Mouse (Mus musculus) stomach, embryonic 14.5 days (tissue): ENCODE results near the gene Il1r2. TPM values are rescaled to one million over a fixed set of nuclear protein-coding genes. Genes with fewer than 3 reads are reported as not detected.

Source experiments
- ATAC-seq: fragments of 200-750 bp; cut with Nextera tagmentation; 2 replicates; pipeline ENCODE4 v1.8.0; 2017; ENCODE audit warnings: low read depth, moderate TSS enrichment; ENCODE audit not compliant: insufficient number of reproducible peaks, insufficient read depth, low FRiP score
- H3K27ac ChIP-seq: fragments of 300-500 bp; sonication (generic); 2 replicates; pipeline ENCODE4 v1.5.1; 2014; ENCODE audit warnings: mild to moderate bottlenecking, low read length, moderate library complexity, mixed read lengths
- H3K27me3 ChIP-seq: fragments of 300-500 bp; sonication (generic); 2 replicates; pipeline ENCODE4 v1.6.1; 2014; ENCODE audit warnings: low read length, control low read depth, mixed read lengths; ENCODE audit not compliant: control insufficient read depth, insufficient read depth
- H3K36me3 ChIP-seq: fragments of 300-500 bp; sonication (generic); 2 replicates; pipeline ENCODE4 v1.6.1; 2014; ENCODE audit warnings: mild to moderate bottlenecking, control low read depth, low read length, moderate library complexity, mixed read lengths; ENCODE audit not compliant: control insufficient read depth, insufficient read depth
- H3K4me1 ChIP-seq: fragments of 300-500 bp; sonication (generic); 2 replicates; pipeline ENCODE4 v1.6.1; 2014; ENCODE audit warnings: low read length, control low read depth, mixed read lengths; ENCODE audit not compliant: control insufficient read depth, insufficient read depth
- H3K4me2 ChIP-seq: fragments of 300-500 bp; sonication (generic); replicated peaks from 2 replicates; pipeline ENCODE4 v1.6.1; 2014; ENCODE audit warnings: low read depth, low read length, control low read depth
- H3K4me3 ChIP-seq: fragments of 300-500 bp; sonication (generic); 2 replicates; pipeline ENCODE4 v1.5.1; 2014; ENCODE audit warnings: low read depth, low read length, control low read depth
- H3K9ac ChIP-seq: fragments of 300-500 bp; sonication (generic); replicated peaks from 2 replicates; pipeline ENCODE4 v1.6.1; 2014; ENCODE audit warnings: low read depth, mild to moderate bottlenecking, control low read depth, low read length, moderate library complexity, mixed read lengths
- H3K9me3 ChIP-seq: fragments of 300-500 bp; sonication (generic); 2 replicates; pipeline ENCODE4 v1.6.1; 2016; ENCODE audit warnings: low read depth, low read length, control low read depth; ENCODE audit not compliant: control insufficient read depth
- WGBS: fragments of 180-500 bp; shearing (Covaris S2); extraction: QIAGEN DNeasy Blood & Tissue Kit; methylation state at CpG from one replicate; pipeline ENCODE4 v1.1.7; 2014; 5-methylcytosine and 5-hydroxymethylcytosine counted together
- polyA plus RNA-seq: library from polyadenylated mRNA; unstranded; fragments of >200 nt; fragmentation: Nextera tagmentation; extraction: Ambion mirVana; gene quantifications from 2 replicates; pipeline ENCODE4 v1.2.1, GENCODE M21; 2014

Il1r2 gene
- polyA plus RNA-seq, 1 experiment from 2014 or later = 0.41 TPM

- Histone ChIP-seq H3K27ac (no peak overlapping the region), H3K9me3 (no peaks in the 10 kb centered on the region), H3K36me3 (no peaks in the 10 kb centered on the region), H3K9ac (no peak overlapping the region), H3K27me3 (no peaks in the 10 kb centered on the region), H3K4me1 (no peaks in the 10 kb centered on the region), H3K4me3 (no peak overlapping the region), H3K4me2 (no peak overlapping the region)
- 88% methylated on average over 2 of the region's 2 CpGs for WGBS
- no peak for ATAC-seq
Observed at GRCm38 (mm10) chr1:40077328-40077727, 3.4 kb downstream of the Il1r2 start.

GRCm38 (mm10) chr1:40081041-40081440 is 7.2 kb downstream of the Il1r2 start:
- WGBS = 76% methylated on average over 2 of the region's 2 CpGs
- no peak for ATAC-seq
- no peak overlapping the region for H3K27ac ChIP-seq

DNA sequence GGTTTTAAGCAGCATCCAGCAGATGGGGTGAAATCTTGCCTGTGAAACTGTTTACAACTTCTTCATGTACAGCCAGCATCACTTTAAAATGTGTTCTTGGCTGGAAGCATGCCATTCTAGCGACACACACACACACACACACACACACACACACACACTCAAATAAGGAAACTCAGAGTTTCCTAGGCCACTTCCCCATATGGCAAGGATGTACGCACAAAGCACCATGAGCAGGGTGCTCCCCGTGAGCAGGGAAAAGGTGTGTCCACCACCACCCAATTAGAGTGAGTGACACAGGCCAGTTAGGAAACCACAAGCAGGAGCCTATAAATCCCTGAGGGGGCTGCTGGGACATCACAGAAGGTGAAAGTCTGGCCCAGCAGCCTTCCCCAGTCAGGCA is 10.5 kb downstream of the Il1r2 start:
- H3K36me3 ChIP-seq = no peaks in the 10 kb centered on the region
- no peak overlapping the region for H3K4me3 ChIP-seq
- no peaks in the 10 kb centered on the region for H3K9me3 ChIP-seq
- 61% methylated on average over 3 of the region's 3 CpGs for WGBS
- H3K27me3 ChIP-seq = no peaks in the 10 kb centered on the region
- H3K9ac ChIP-seq = no peak overlapping the region
- no peak overlapping the region for H3K27ac ChIP-seq
- ATAC-seq = no peak
- no peak overlapping the region for H3K4me2 ChIP-seq
- 0 out of 2 replicates have a peak, but pooled peaks cover 2% of the 10 kb centered on the region for H3K4me1 ChIP-seq

More at GRCm38 (mm10) chr1:40081041-40081440, 7.2 kb downstream of the Il1r2 start:
- no peaks in the 10 kb centered on the region for H3K9me3 ChIP-seq
- no peaks in the 10 kb centered on the region for H3K27me3 ChIP-seq
- no peaks in the 10 kb centered on the region for H3K36me3 ChIP-seq
- 0 out of 2 replicates have a peak, but pooled peaks cover 2% of the 10 kb centered on the region for H3K4me1 ChIP-seq
- no peak overlapping the region for H3K9ac ChIP-seq
- H3K4me2 ChIP-seq = no peak overlapping the region
- H3K4me3 ChIP-seq = no peak overlapping the region

- 0 out of 2 replicates have a peak, but pooled peaks cover 2% of the 10 kb centered on the region for H3K4me1 ChIP-seq
- no peaks in the 10 kb centered on the region for H3K27me3 ChIP-seq
- H3K9me3 ChIP-seq = no peaks in the 10 kb centered on the region
- ATAC-seq = peak; percentile 77; the same call in 1 of the 2 replicates
- H3K4me3 ChIP-seq = peak overlapping the region; percentile 34
- no peaks in the 10 kb centered on the region for H3K36me3 ChIP-seq
- no peak overlapping the region for H3K9ac ChIP-seq
- H3K4me2 ChIP-seq = peak overlapping the region; percentile 68
- no peak overlapping the region for H3K27ac ChIP-seq
- 4% methylated on average over 25 of the region's 25 CpGs for WGBS
Observed at GRCm38 (mm10) chr1:40085403-40086182, 11.7 kb downstream of the Il1r2 start.

DNA sequence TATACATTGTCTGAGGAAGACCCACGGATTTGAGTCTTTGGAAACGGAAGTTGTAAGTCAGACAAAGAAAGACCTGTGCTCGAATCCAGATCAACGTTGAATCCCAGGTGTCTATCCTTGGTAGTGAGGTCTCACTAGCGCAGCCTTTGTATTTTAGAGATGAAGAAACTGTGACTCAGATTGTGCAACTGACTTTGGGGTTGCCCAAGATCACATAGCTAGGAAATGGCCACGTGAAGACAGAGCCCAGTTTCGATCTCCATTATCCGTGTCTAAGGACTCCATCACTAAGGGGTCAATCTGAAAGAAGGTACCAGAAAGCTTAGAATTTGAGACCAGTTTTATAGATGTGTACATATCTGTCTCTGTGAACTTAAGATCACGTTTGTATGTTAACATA is 17.3 kb downstream of the Il1r2 start:
- H3K4me3 ChIP-seq = no peak overlapping the region
- H3K9ac ChIP-seq = no peak overlapping the region
- WGBS = 86% methylated on average over 9 of the region's 9 CpGs
- no peak overlapping the region for H3K27ac ChIP-seq
- no peaks in the 10 kb centered on the region for H3K36me3 ChIP-seq
- H3K4me2 ChIP-seq = no peak overlapping the region
- H3K9me3 ChIP-seq = no peaks in the 10 kb centered on the region
- no peaks in the 10 kb centered on the region for H3K27me3 ChIP-seq
- no peaks in the 10 kb centered on the region for H3K4me1 ChIP-seq
- ATAC-seq = no peak

GRCm38 (mm10) chr1:40092541-40092940 is 18.7 kb downstream of the Il1r2 start:
- H3K4me2 ChIP-seq = no peak overlapping the region
- ATAC-seq = no peak
- H3K27me3 ChIP-seq = no peaks in the 10 kb centered on the region
- no peak overlapping the region for H3K9ac ChIP-seq
- no peaks in the 10 kb centered on the region for H3K9me3 ChIP-seq
- H3K27ac ChIP-seq = no peak overlapping the region
- no peaks in the 10 kb centered on the region for H3K36me3 ChIP-seq
- no peaks in the 10 kb centered on the region for H3K4me1 ChIP-seq
- no peak overlapping the region for H3K4me3 ChIP-seq
- 70% methylated on average over 6 of the region's 6 CpGs for WGBS

GRCm38 (mm10) chr1:40094601-40095304 is 20.9 kb downstream of the Il1r2 start:
- no peaks in the 10 kb centered on the region for H3K36me3 ChIP-seq
- no peaks in the 10 kb centered on the region for H3K27me3 ChIP-seq
- H3K9me3 ChIP-seq = no peaks in the 10 kb centered on the region
- no peak overlapping the region for H3K9ac ChIP-seq
- no peak overlapping the region for H3K27ac ChIP-seq
- no peak for ATAC-seq
- H3K4me1 ChIP-seq = no peaks in the 10 kb centered on the region
- no peak overlapping the region for H3K4me2 ChIP-seq
- 65% methylated on average over 3 of the region's 3 CpGs for WGBS
- H3K4me3 ChIP-seq = no peak overlapping the region

- no peaks in the 10 kb centered on the region for H3K36me3 ChIP-seq
- H3K27ac ChIP-seq = no peak overlapping the region
- no peaks in the 10 kb centered on the region for H3K27me3 ChIP-seq
- H3K4me1 ChIP-seq = no peaks in the 10 kb centered on the region
- no peak overlapping the region for H3K4me3 ChIP-seq
- H3K9ac ChIP-seq = no peak overlapping the region
- no peak overlapping the region for H3K4me2 ChIP-seq
- no peak for ATAC-seq
- no peaks in the 10 kb centered on the region for H3K9me3 ChIP-seq
- 27% methylated on average over 1 of the region's 1 CpGs for WGBS
Observed at GRCm38 (mm10) chr1:40095585-40095984, 21.7 kb downstream of the Il1r2 start.
